12 mouse cellular contexts compared by ENCODE assay signal in genomic region chr10:97768171-97768749, GRCm38 (mm10). TPM values are rescaled to one million over a fixed set of nuclear protein-coding genes. Genes with fewer than 3 reads are reported as not detected.
DNase-seq lines count a peak whose midpoint lies in the region; ATAC-seq and TF ChIP-seq lines count a peak whose summit lies in the region.
"Had no signal": no experiment of that assay in that cellular context is flagged by ENCODE, and none has a peak within 500 bp of the region (broad histone marks: within the 10 kb centered on the region; RNA-seq: fewer than 3 reads in every experiment).

No protein-coding gene starts in this region.

- no peak for ATAC-seq in liver, postnatal 0 days
- ATAC-seq in liver, embryonic 11.5 days (replicated peaks; ENCODE audit: low FRiP score) = no peak
- ATAC-seq: midbrain, embryonic 15.5 days had no signal

- no peaks in the 10 kb centered on the region for H3K27me3 ChIP-seq in liver, postnatal 0 days (ENCODE audit: insufficient read depth, low read length)
- H3K27me3 ChIP-seq in liver, embryonic 11.5 days (replicated peaks; ENCODE audit: control insufficient read depth, insufficient read depth, low read length) = no peaks in the 10 kb centered on the region
- H3K27me3 ChIP-seq: limb, embryonic 15.5 days; midbrain, embryonic 15.5 days had no signal

- TF ChIP-seq EP300 in liver, postnatal 0 days (IDR thresholded peaks at IDR 0.05; ENCODE audit: low read depth) = no peak

- no peak overlapping the region for H3K4me3 ChIP-seq in liver, postnatal 0 days (ENCODE audit: low read depth, low read length)
- H3K4me3 ChIP-seq in liver, embryonic 11.5 days (ENCODE audit: low read depth, low read length) = no peak overlapping the region
- H3K4me3 ChIP-seq: limb, embryonic 15.5 days; midbrain, embryonic 15.5 days had no signal

- no peak overlapping the region for H3K27ac ChIP-seq in liver, postnatal 0 days (ENCODE audit: low read depth)
- H3K27ac ChIP-seq in liver, embryonic 11.5 days (ENCODE audit: low read depth, low read length) = no peak overlapping the region
- H3K27ac ChIP-seq: limb, embryonic 15.5 days; midbrain, embryonic 15.5 days had no signal

- WGBS in liver, postnatal 0 days (ENCODE audit: insufficient replicate concordance) = 57% methylated on average over 5 of the region's 5 CpGs
- WGBS in liver, embryonic 11.5 days = 56% methylated on average over 5 of the region's 5 CpGs

- peak; percentile 28 for TF ChIP-seq CTCF in liver, postnatal 0 days (IDR thresholded peaks at IDR 0.05; ENCODE audit: low read depth)

- H3K9me3 ChIP-seq in liver, postnatal 0 days (ENCODE audit: low read length) = no peaks in the 10 kb centered on the region
- H3K9me3 ChIP-seq in liver, embryonic 11.5 days (ENCODE audit: control insufficient read depth, low read length) = no peaks in the 10 kb centered on the region
- H3K9me3 ChIP-seq: limb, embryonic 15.5 days; midbrain, embryonic 15.5 days had no signal

- DNase-seq in cerebellum, postnatal 10 days = peak; percentile 24 to 29
- DNase-seq in cerebellum, postnatal 36 days = no peak
- no peak for DNase-seq in liver, postnatal 0 days
- no peak for DNase-seq in liver, embryonic 11.5 days (ENCODE audit: low spot score)
- peak; percentile 4 for DNase-seq in forelimb bud, embryonic 11.5 days (ENCODE audit: low read depth, low spot score)
- DNase-seq in right cerebral cortex, postnatal 36 days (ENCODE audit: low spot score in 2 of 2) = peak; percentile 11 to 48
- DNase-seq in cerebellum, adult 11 months = no peak
- DNase-seq in thymus, postnatal 4 days = no peak
- DNase-seq: adrenal gland, adult 2 months; heart, adult 11 months had no signal

- no peak overlapping the region for H3K9ac ChIP-seq in liver, postnatal 0 days (replicated peaks)
- H3K9ac ChIP-seq in liver, embryonic 11.5 days (ENCODE audit: low read depth, low read length) = no peak overlapping the region
- H3K9ac ChIP-seq: limb, embryonic 15.5 days; midbrain, embryonic 15.5 days had no signal

- H3K36me3 ChIP-seq in liver, postnatal 0 days (replicated peaks; ENCODE audit: insufficient read depth, low read length) = no peaks in the 10 kb centered on the region
- no peaks in the 10 kb centered on the region for H3K36me3 ChIP-seq in liver, embryonic 11.5 days (ENCODE audit: control insufficient read depth, insufficient read depth, low read length)
- H3K36me3 ChIP-seq: limb, embryonic 15.5 days; midbrain, embryonic 15.5 days had no signal

- H3K4me2 ChIP-seq in liver, postnatal 0 days (ENCODE audit: low read depth, low read length) = no peak overlapping the region
- no peak overlapping the region for H3K4me2 ChIP-seq in liver, embryonic 11.5 days
- H3K4me2 ChIP-seq: limb, embryonic 15.5 days; midbrain, embryonic 15.5 days had no signal

- no peaks in the 10 kb centered on the region for H3K4me1 ChIP-seq in liver, postnatal 0 days (ENCODE audit: insufficient read depth)
- no peaks in the 10 kb centered on the region for H3K4me1 ChIP-seq in liver, embryonic 11.5 days (replicated peaks; ENCODE audit: control insufficient read depth, insufficient read depth, low read length)
- H3K4me1 ChIP-seq: limb, embryonic 15.5 days; midbrain, embryonic 15.5 days had no signal

RNA-seq across cellular contexts. Expression of gene C030005K15Rik, which starts 41.7 kb away (rescaled TPM):
- polyA plus RNA-seq in liver, postnatal 0 days (2015; fragmentation: Nextera tagmentation; extraction: Ambion mirVana) = not detected in 2 replicates
- polyA plus RNA-seq in liver, embryonic 11.5 days (2014; fragmentation: Nextera tagmentation; extraction: Ambion mirVana) = not detected in 2 replicates
- polyA plus RNA-seq: adrenal gland, adult 2 months; limb, embryonic 15.5 days; midbrain, embryonic 15.5 days had no signal

Comparison
In these comparisons a context has a peak if more than half of its experiments do, and no peak if none do; other contexts are left out.
1. DNase-seq: peak in cerebellum, postnatal 10 days (2 of 2), forelimb bud, embryonic 11.5 days (single experiment) and right cerebral cortex, postnatal 36 days (2 of 2); none in cerebellum, postnatal 36 days (0 of 2), liver, postnatal 0 days (single experiment), liver, embryonic 11.5 days (single experiment), cerebellum, adult 11 months (single experiment) and thymus, postnatal 4 days (single experiment).